Comparison of ENCODE assay signal across 18 mouse cellular contexts in the genomic region with DNA sequence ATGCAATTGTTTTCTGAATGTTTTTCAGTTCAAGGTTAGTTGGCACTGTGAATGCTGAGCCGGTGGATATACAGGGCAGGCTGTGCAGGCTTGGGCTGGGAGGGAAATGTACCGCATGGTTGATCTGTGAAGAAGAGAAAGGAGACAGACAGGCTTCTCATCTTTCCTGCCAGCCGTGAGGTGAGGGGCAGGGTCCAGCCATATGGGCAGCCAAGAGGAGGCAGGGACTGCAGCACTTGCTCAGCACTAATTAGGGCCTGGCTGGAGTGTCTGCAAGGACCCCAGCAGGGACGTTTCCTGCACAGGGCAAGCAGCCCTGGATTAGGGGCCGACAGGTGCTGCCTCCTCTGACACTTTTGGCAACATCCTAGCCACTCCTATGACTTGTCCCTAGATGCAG.
DNase-seq lines count a peak whose midpoint lies in the region; ATAC-seq and TF ChIP-seq lines count a peak whose summit lies in the region.
"Had no signal": no experiment of that assay in that cellular context is flagged by ENCODE, and none has a peak within 500 bp of the region (broad histone marks: within the 10 kb centered on the region; RNA-seq: fewer than 3 reads in every experiment).

No protein-coding gene starts in this region.

- no peaks in the 10 kb centered on the region for H3K27me3 ChIP-seq in hindbrain, postnatal 0 days (ENCODE audit: insufficient read depth, low read length)
- H3K27me3 ChIP-seq in hindbrain, embryonic 10.5 days (ENCODE audit: insufficient read depth, poor library complexity, severe bottlenecking): peaks cover 4% of the 10 kb centered on the region; the same call in 1 of the 2 replicates
- H3K27me3 ChIP-seq: heart, embryonic 15.5 days; limb, embryonic 13.5 days; liver, embryonic 15.5 days; megakaryocyte, embryonic 14.5 days; stomach, embryonic 15.5 days had no signal

- no peaks in the 10 kb centered on the region for H3K9me3 ChIP-seq in hindbrain, postnatal 0 days (ENCODE audit: low read length)
- H3K9me3 ChIP-seq in hindbrain, embryonic 10.5 days: no peaks in the 10 kb centered on the region
- H3K9me3 ChIP-seq: heart, embryonic 15.5 days; hindbrain, embryonic 13.5 days; limb, embryonic 13.5 days; liver, embryonic 15.5 days; stomach, embryonic 15.5 days had no signal

- 0 out of 2 replicates have a peak, but pooled peaks cover 6% of the 10 kb centered on the region for H3K4me1 ChIP-seq in hindbrain, postnatal 0 days (ENCODE audit: insufficient read depth, low read length)
- peaks cover 17% of the 10 kb centered on the region; the same call in 1 of the 2 replicates for H3K4me1 ChIP-seq in hindbrain, embryonic 10.5 days (replicated peaks)
- H3K4me1 ChIP-seq: heart, embryonic 15.5 days; liver, embryonic 15.5 days; megakaryocyte, embryonic 14.5 days; stomach, embryonic 15.5 days had no signal

- DNase-seq in hindbrain, postnatal 0 days (ENCODE audit: low spot score): peak; percentile 62
- DNase-seq in hindbrain, embryonic 10.5 days (ENCODE audit: low spot score): no peak
- DNase-seq in left cerebral cortex, postnatal 4 days: peak; percentile 85
- no peak for DNase-seq in left cerebral cortex, postnatal 14 days (ENCODE audit: low spot score in 2 of 2)
- peak; percentile 79 for DNase-seq in cerebellum, adult 8-10 months
- no peak for DNase-seq in thymus, adult 18-20 months
- no peak for DNase-seq in urinary bladder, postnatal 25 days (ENCODE audit: low spot score)
- DNase-seq: adrenal gland, postnatal 25 days; gastrocnemius, adult 2 months; heart, adult 18-20 months; lung, postnatal 10 days; retina, postnatal 1 day had no signal

- intact Hi-C loops in left cerebral cortex, postnatal 4 days (cut with DNase I): no loop called here
- intact Hi-C loops in left cerebral cortex, postnatal 14 days (cut with DNase I): no loop called here

- H3K9ac ChIP-seq in hindbrain, postnatal 0 days (replicated peaks; ENCODE audit: low read length): no peak overlapping the region
- H3K9ac ChIP-seq: heart, embryonic 15.5 days; hindbrain, embryonic 13.5 days; limb, embryonic 13.5 days; liver, embryonic 15.5 days; stomach, embryonic 15.5 days had no signal

- H3K4me3 ChIP-seq in hindbrain, postnatal 0 days (ENCODE audit: low read length): no peak overlapping the region
- no peak overlapping the region for H3K4me3 ChIP-seq in hindbrain, embryonic 10.5 days
- H3K4me3 ChIP-seq: gastrocnemius, adult 2 months; heart, embryonic 15.5 days; hindbrain, embryonic 13.5 days; limb, embryonic 13.5 days; liver, embryonic 15.5 days; megakaryocyte, embryonic 14.5 days; stomach, embryonic 15.5 days had no signal

- TF ChIP-seq CTCF in hindbrain, postnatal 0 days (IDR thresholded peaks at IDR 0.05; ENCODE audit: low read depth): no peak

- peak; percentile 80 for ATAC-seq in hindbrain, postnatal 0 days

- H3K27ac ChIP-seq in hindbrain, postnatal 0 days: peak overlapping the region; percentile 26; the same call in 1 of the 2 replicates
- no peak overlapping the region for H3K27ac ChIP-seq in hindbrain, embryonic 10.5 days
- H3K27ac ChIP-seq: gastrocnemius, adult 2 months; heart, embryonic 15.5 days; hindbrain, embryonic 13.5 days; limb, embryonic 13.5 days; liver, embryonic 15.5 days; stomach, embryonic 15.5 days had no signal

- no peak overlapping the region for H3K4me2 ChIP-seq in hindbrain, postnatal 0 days (ENCODE audit: low read depth, low read length)
- H3K4me2 ChIP-seq: heart, embryonic 15.5 days; hindbrain, embryonic 13.5 days; limb, embryonic 13.5 days; liver, embryonic 15.5 days; stomach, embryonic 15.5 days had no signal

- no peaks in the 10 kb centered on the region for H3K36me3 ChIP-seq in hindbrain, postnatal 0 days (ENCODE audit: insufficient read depth, low read length)
- no peaks in the 10 kb centered on the region for H3K36me3 ChIP-seq in hindbrain, embryonic 10.5 days
- H3K36me3 ChIP-seq: heart, embryonic 15.5 days; hindbrain, embryonic 13.5 days; limb, embryonic 13.5 days; liver, embryonic 15.5 days; stomach, embryonic 15.5 days had no signal

- 47% methylated on average over 5 of the region's 5 CpGs for WGBS in hindbrain, postnatal 0 days
- WGBS in hindbrain, embryonic 10.5 days: 48% methylated on average over 5 of the region's 5 CpGs

Comparison
In these comparisons a context has a peak if more than half of its experiments do, and no peak if none do; other contexts are left out.
1. DNase-seq: peak in hindbrain, postnatal 0 days (single experiment), left cerebral cortex, postnatal 4 days (single experiment) and cerebellum, adult 8-10 months (single experiment); none in hindbrain, embryonic 10.5 days (single experiment), left cerebral cortex, postnatal 14 days (0 of 2), thymus, adult 18-20 months (0 of 2) and urinary bladder, postnatal 25 days (single experiment).